Comparison of ENCODE assay signal across 8 mouse cellular contexts in the genomic region with DNA sequence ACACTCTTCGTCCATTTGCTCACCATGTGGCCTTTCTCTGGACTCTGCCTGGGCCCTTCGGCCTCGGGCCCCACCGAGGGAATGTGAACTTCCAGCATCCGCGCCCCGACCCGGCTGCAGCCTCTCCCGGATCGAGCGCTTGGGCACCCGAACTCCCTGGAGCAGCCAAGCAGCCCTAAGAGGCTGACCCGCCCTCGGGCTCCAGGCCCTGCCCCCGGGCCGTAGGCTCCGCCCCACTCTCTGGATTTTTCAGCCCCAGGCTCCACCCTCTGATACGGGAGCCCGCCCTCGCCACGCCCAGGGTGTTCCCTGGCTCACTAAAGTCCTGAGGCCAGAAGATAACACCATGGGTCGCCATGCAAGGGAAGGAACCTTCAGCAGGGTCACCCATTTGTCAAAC. TPM values are rescaled to one million over a fixed set of nuclear protein-coding genes. Genes with fewer than 3 reads are reported as not detected.
DNase-seq lines count a peak whose midpoint lies in the region; ATAC-seq lines count a peak whose summit lies in the region.

A gene (minus strand): TSS at position 137 of the 400 bp plus-strand sequence.

- H3K9ac ChIP-seq in hindbrain, embryonic 15.5 days = peak within 1 kb of the TSS; percentile 54

- H3K4me1 ChIP-seq in hindbrain, embryonic 15.5 days (replicated peaks) = peaks cover 14% of the 10 kb centered on the region
- peaks cover 29% of the 10 kb centered on the region for H3K4me1 ChIP-seq in megakaryocyte, embryonic 14.5 days

- H3K4me2 ChIP-seq in hindbrain, embryonic 15.5 days = peak within 1 kb of the TSS; percentile 93

- intact Hi-C loops in left cerebral cortex, postnatal 10 days (cut with DNase I) = loop anchor here (5.0 kb wide), 1 partner anchor 53 kb away; no protein-coding TSS in a partner anchor

- peak; percentile 93 for ATAC-seq in hindbrain, embryonic 15.5 days (ENCODE audit: low FRiP score, low read depth)

- H3K27ac ChIP-seq in hindbrain, embryonic 15.5 days (replicated peaks) = no peak within 1 kb of the TSS

- WGBS in hindbrain, embryonic 15.5 days = 2% methylated on average over 22 of the region's 22 CpGs

- H3K36me3 ChIP-seq in hindbrain, embryonic 15.5 days = peaks cover 25% of the 10 kb centered on the region
- H3K36me3 ChIP-seq in megakaryocyte, embryonic 14.5 days (replicated peaks; ENCODE audit: low read length) = peaks cover 28% of the 10 kb centered on the region

- H3K4me3 ChIP-seq in hindbrain, embryonic 15.5 days = peak within 1 kb of the TSS; percentile 56
- H3K4me3 ChIP-seq in megakaryocyte, embryonic 14.5 days (replicated peaks) = peak within 1 kb of the TSS; percentile 92

- DNase-seq in ZHBTc4 (ENCODE audit: low read depth, low spot score) = peak; percentile 95
- DNase-seq in cerebellum, postnatal 4 days (ENCODE audit: low spot score in 2 of 2) = peak; percentile 48 to 68
- peak; percentile 86 for DNase-seq in gastrocnemius, adult 18-20 months (ENCODE audit: low spot score)
- DNase-seq in left cerebral cortex, postnatal 10 days (ENCODE audit: extremely low spot score in 1 of 2, low spot score in 2 of 2) = peak; percentile 41 to 87
- peak; percentile 75 for DNase-seq in right cerebral cortex, adult 18-20 months
- DNase-seq in urinary bladder, postnatal 10 days (ENCODE audit: low spot score) = peak; percentile 39

- H3K27me3 ChIP-seq in hindbrain, embryonic 15.5 days = peaks cover 16% of the 10 kb centered on the region
- peaks cover 46% of the 10 kb centered on the region for H3K27me3 ChIP-seq in megakaryocyte, embryonic 14.5 days (replicated peaks)

- H3K9me3 ChIP-seq in hindbrain, embryonic 15.5 days = no peaks in the 10 kb centered on the region
- peaks cover 11% of the 10 kb centered on the region for H3K9me3 ChIP-seq in megakaryocyte, embryonic 14.5 days

RNA-seq across cellular contexts. Expression of the gene that starts here (rescaled TPM):
- under 1 TPM in 1 of 2 experiments, not detected in 1; 0.17 TPM for total RNA-seq in gastrocnemius, adult 18-20 months (2021)
- polyA plus RNA-seq in hindbrain, embryonic 15.5 days (2015; fragmentation: Nextera tagmentation; extraction: Ambion mirVana) = 9.1 and 11.6 TPM in 2 replicates
- 1 to 10 TPM; 4.6 to 4.9 TPM for total RNA-seq in left cerebral cortex, postnatal 10 days (2021)
- polyA plus RNA-seq in megakaryocyte, embryonic 14.5 days (2012; ENCODE audit: insufficient read depth, low replicate concordance) = 0.16 TPM in 1 of 2 replicates, not detected in the other

Comparison
In these comparisons a context has a peak if more than half of its experiments do, and no peak if none do; other contexts are left out.
1. RNA of the gene that starts here (total RNA-seq): 4.6 to 4.9 TPM in left cerebral cortex, postnatal 10 days; 0.17 TPM in gastrocnemius, adult 18-20 months; every median in the first group is over 4 times any median in the second.
2. Peak in DNase-seq in gastrocnemius, adult 18-20 months; RNA of the gene not detected or under 1 TPM.
3. DNase-seq: peak in every context shown above with its lines; median percentile 95 in ZHBTc4; 86 in gastrocnemius, adult 18-20 months; 75 in right cerebral cortex, adult 18-20 months; 64 in left cerebral cortex, postnatal 10 days; 58 in cerebellum, postnatal 4 days; 39 in urinary bladder, postnatal 10 days.